Mouse (Mus musculus) embryonic facial prominence, embryonic 10.5 days (tissue): Measurements from ENCODE around the gene Fcer1g. TPM values are rescaled to one million over a fixed set of nuclear protein-coding genes. Genes with fewer than 3 reads are reported as not detected.

ENCODE experiments used
- DNase-seq: peaks from one replicate; pipeline ENCODE4 v3.0.0-alpha.2; 2017; ENCODE audit warnings: low spot score
- H3K27ac ChIP-seq: fragments of 300-500 bp; sonication (generic); replicated peaks from 2 replicates; pipeline ENCODE4 v1.5.1; 2016; ENCODE audit warnings: mild to moderate bottlenecking
- H3K27me3 ChIP-seq: fragments of 300-500 bp; sonication (generic); replicated peaks from 2 replicates; pipeline ENCODE4 v1.6.1; 2016; ENCODE audit warnings: low read depth, mild to moderate bottlenecking; ENCODE audit not compliant: poor library complexity, severe bottlenecking
- H3K36me3 ChIP-seq: fragments of 300-500 bp; sonication (generic); replicated peaks from 2 replicates; pipeline ENCODE4 v1.6.1; 2016; ENCODE audit warnings: mild to moderate bottlenecking, moderate library complexity
- H3K4me1 ChIP-seq: fragments of 300-500 bp; sonication (generic); 2 replicates; pipeline ENCODE4 v1.6.1; 2016
- H3K4me3 ChIP-seq: fragments of 300-500 bp; sonication (generic); 2 replicates; pipeline ENCODE4 v1.5.1; 2016; ENCODE audit warnings: mild to moderate bottlenecking, moderate library complexity
- H3K9me3 ChIP-seq: fragments of 300-500 bp; sonication (generic); 2 replicates; pipeline ENCODE4 v1.6.1; 2016; ENCODE audit warnings: mild to moderate bottlenecking
- WGBS: fragments of 180-500 bp; shearing (Covaris S2); methylation state at CpG from one replicate; pipeline ENCODE4 v1.1.7; 2016; 5-methylcytosine and 5-hydroxymethylcytosine counted together
- polyA plus RNA-seq: library from polyadenylated mRNA; unstranded; fragments of >200 nt; fragmentation: Nextera tagmentation; extraction: Ambion mirVana; gene quantifications from 2 replicates; pipeline ENCODE4 v1.2.1, GENCODE M21; 2016

Fcer1g gene
- 12.4 and 16.5 TPM in 2 replicates for polyA plus RNA-seq

- no peak for DNase-seq
- Histone ChIP-seq H3K27ac (no peak within 1 kb of the TSS), H3K9me3 (no peaks in the 10 kb centered on the region), H3K4me3 (no peak within 1 kb of the TSS), H3K4me1 (peaks cover 32% of the 10 kb centered on the region), H3K27me3 (no peaks in the 10 kb centered on the region), H3K36me3 (peaks cover 60% of the 10 kb centered on the region)
- 91% methylated on average over 14 of the region's 14 CpGs for WGBS
Observed at GRCm38 (mm10) chr1:171234126-171234525, at the start of gene Fcer1g. Gene Fcer1g (minus strand): TSS chr1:171234365.

GRCm38 (mm10) chr1:171283188-171284160 lies 49.3 kb upstream of the Fcer1g start:
- no peaks in the 10 kb centered on the region for H3K27me3 ChIP-seq
- 92% methylated on average over 18 of the region's 18 CpGs for WGBS
- H3K36me3 ChIP-seq, result peaks cover 65% of the 10 kb centered on the region

DNA sequence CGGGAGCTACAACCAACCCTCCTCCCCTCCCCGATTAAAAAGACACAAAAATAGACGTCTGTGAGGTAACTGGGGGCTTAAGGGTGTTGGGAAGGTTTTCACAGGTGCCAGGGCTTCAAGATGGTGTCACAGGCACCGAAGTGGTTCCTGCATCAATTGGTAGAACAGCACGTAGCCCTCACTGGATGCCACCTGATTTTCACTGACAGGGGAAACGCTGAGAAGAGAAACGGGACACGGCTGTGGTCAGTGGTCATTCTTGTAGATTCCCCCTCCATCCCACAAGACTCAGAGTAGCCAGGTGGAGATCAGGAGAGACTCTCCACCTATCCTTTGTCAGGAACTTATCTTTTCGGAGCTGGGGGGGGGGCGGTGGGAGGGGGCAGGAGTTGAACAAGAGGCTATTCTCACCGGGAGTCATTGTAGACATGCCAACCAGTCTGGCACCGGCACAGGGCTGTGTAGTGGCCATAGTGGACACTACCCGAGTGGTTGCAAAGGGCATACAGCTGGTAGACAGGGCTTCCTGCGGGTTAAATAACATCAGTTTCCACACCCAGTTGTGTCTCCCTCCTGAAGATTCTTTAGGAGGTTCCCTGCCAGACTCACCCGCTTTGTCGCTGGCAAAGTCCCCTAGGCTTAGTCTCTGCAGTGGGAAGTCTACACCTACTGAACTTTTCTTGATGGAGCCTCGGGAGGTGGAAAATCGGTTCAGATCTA lies 48.1 kb upstream of the Fcer1g start:
- peak; percentile 5 for DNase-seq
- Histone ChIP-seq H3K36me3 (peaks cover 73% of the 10 kb centered on the region), H3K27me3 (no peaks in the 10 kb centered on the region), H3K4me1 (peaks cover 46% of the 10 kb centered on the region), H3K9me3 (no peaks in the 10 kb centered on the region), H3K27ac (0 out of 2 replicates have a peak overlapping the region, but pooled peaks have one; percentile 86), H3K4me3 (peak overlapping the region; percentile 78)
- WGBS, result 81% methylated on average over 18 of the region's 18 CpGs

More at GRCm38 (mm10) chr1:171283188-171284160, 49.3 kb upstream of the Fcer1g start:
- H3K4me1 ChIP-seq, result peaks cover 55% of the 10 kb centered on the region
- H3K4me3 ChIP-seq, result no peak overlapping the region
- no peak overlapping the region for H3K27ac ChIP-seq
- H3K9me3 ChIP-seq, result no peaks in the 10 kb centered on the region
- DNase-seq, result peak; percentile 4

DNA sequence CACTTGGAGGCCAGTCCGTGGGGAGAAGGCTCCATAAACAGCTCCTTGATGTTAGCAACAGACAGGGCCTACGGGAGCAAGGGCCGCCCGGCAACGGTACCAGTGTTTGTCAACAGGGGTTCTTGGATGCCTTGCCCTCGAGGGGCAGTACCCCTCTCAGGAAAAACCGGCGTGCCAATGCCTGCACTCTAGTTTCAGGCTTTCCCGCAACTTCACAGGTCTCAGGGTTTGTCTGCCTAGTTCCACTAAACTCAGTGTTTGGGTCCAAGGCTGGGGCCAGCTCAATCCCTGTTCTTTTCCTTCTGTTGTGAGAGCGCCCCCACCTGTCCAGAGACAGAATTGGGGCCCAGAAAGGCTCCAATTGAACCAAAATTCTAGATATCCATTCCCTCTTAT lies 47.4 kb upstream of the Fcer1g start:
- Histone ChIP-seq H3K36me3 (peaks cover 77% of the 10 kb centered on the region), H3K27ac (peak overlapping the region; percentile 86), H3K27me3 (no peaks in the 10 kb centered on the region), H3K4me3 (peak overlapping the region; percentile 78), H3K9me3 (no peaks in the 10 kb centered on the region), H3K4me1 (peaks cover 39% of the 10 kb centered on the region)
- DNase-seq, result peak; percentile 76
- under 1% methylated on average over 10 of the region's 10 CpGs for WGBS

DNA sequence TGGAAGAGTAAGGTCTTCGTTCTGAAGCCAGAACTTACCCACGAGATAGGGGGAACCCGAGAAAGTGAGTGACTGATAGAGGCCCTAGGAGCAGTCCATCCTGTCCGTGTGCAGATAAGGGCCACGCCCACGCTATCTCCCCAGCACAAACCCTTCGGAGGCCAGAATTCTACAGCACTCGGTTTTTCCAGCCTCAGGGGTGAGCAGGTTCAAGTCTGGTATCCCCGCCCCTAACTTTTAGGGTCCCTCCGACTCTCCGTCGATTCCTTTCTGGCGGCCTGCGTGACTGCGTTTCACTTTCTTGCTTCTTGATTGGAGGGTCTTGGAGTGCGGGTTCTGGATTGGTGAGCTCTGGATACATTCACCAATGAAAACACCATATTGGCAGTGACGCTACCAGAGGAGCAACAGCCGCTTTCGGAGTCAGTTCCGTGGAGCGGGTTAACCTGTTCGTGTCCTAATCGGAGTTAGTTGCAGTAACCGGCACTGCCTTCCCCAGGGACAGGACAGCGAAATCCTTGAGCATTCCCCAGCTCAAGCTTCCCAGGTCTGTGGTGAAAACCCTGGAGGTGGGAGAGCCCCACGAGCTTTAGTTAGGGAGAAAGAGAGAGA lies 46.9 kb upstream of the Fcer1g start, which contains the start of gene Ppox:
Ppox (minus strand) TSS at position 271 of the 612 bp plus-strand sequence.
- Histone ChIP-seq H3K36me3 (peaks cover 77% of the 10 kb centered on the region), H3K9me3 (no peaks in the 10 kb centered on the region), H3K27ac (peak within 1 kb of the TSS; percentile 86), H3K4me3 (peak within 1 kb of the TSS; percentile 78), H3K4me1 (peaks cover 35% of the 10 kb centered on the region), H3K27me3 (no peaks in the 10 kb centered on the region)
- DNase-seq, result peak; percentile 91
- under 1% methylated on average over 26 of the region's 26 CpGs for WGBS

GRCm38 (mm10) chr1:171280250-171280915 lies 46.2 kb upstream of the Fcer1g start:
- H3K9me3 ChIP-seq, result no peaks in the 10 kb centered on the region
- DNase-seq, result peak; percentile 21
- WGBS, result under 1% methylated on average over 25 of the region's 25 CpGs
- H3K4me3 ChIP-seq, result peak overlapping the region; percentile 78
- H3K27me3 ChIP-seq, result no peaks in the 10 kb centered on the region
- peaks cover 29% of the 10 kb centered on the region for H3K4me1 ChIP-seq
- H3K36me3 ChIP-seq, result peaks cover 77% of the 10 kb centered on the region
- H3K27ac ChIP-seq, result peak overlapping the region; percentile 83

DNA sequence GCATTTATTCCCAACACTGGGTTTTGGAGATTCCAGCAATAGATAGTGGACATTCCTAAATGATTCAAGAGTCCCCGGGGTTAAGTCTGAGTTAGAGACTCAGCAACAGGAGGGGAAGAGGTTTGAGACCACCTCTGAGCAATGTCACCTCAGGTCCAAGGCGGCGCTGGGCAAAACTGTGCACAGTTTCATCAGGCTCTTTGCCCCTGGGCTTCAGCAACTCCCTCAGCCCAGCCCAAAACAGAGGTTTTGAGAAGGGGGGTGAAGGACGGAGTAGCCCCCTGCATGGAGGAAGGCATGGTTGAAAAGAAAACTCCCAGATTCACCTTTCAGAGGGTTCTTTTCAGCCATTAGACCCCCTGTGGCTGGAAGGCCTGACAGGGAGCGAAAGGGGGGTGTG lies 45.6 kb upstream of the Fcer1g start:
- Histone ChIP-seq H3K36me3 (peaks cover 77% of the 10 kb centered on the region), H3K27me3 (no peaks in the 10 kb centered on the region), H3K4me1 (peaks cover 29% of the 10 kb centered on the region), H3K4me3 (peak overlapping the region; percentile 78), H3K9me3 (no peaks in the 10 kb centered on the region), H3K27ac (peak overlapping the region; percentile 83)
- 56% methylated on average over 5 of the region's 5 CpGs for WGBS
- DNase-seq, result no peak

GRCm38 (mm10) chr1:171279012-171279705 lies 45.0 kb upstream of the Fcer1g start:
- Histone ChIP-seq H3K36me3 (peaks cover 77% of the 10 kb centered on the region), H3K4me1 (peaks cover 29% of the 10 kb centered on the region), H3K27me3 (no peaks in the 10 kb centered on the region), H3K9me3 (no peaks in the 10 kb centered on the region), H3K27ac (no peak overlapping the region), H3K4me3 (peak overlapping the region; percentile 78)
- peak; percentile 4 for DNase-seq
- 87% methylated on average over 14 of the region's 14 CpGs for WGBS

- DNase-seq, result no peak
- no peaks in the 10 kb centered on the region for H3K27me3 ChIP-seq
- H3K4me1 ChIP-seq, result peaks cover 29% of the 10 kb centered on the region
- H3K9me3 ChIP-seq, result no peaks in the 10 kb centered on the region
- no peak overlapping the region for H3K27ac ChIP-seq
- 94% methylated on average over 8 of the region's 8 CpGs for WGBS
- H3K36me3 ChIP-seq, result peaks cover 77% of the 10 kb centered on the region
- H3K4me3 ChIP-seq, result no peak overlapping the region
Observed at GRCm38 (mm10) chr1:171278436-171278835, 44.3 kb upstream of the Fcer1g start.

- H3K27me3 ChIP-seq, result no peaks in the 10 kb centered on the region
- DNase-seq, result no peak
- WGBS, result 85% methylated on average over 10 of the region's 10 CpGs
- H3K4me1 ChIP-seq, result peaks cover 29% of the 10 kb centered on the region
- H3K9me3 ChIP-seq, result no peaks in the 10 kb centered on the region
- no peak overlapping the region for H3K4me3 ChIP-seq
- peaks cover 77% of the 10 kb centered on the region for H3K36me3 ChIP-seq
- no peak overlapping the region for H3K27ac ChIP-seq
Observed at GRCm38 (mm10) chr1:171277736-171278135, 43.6 kb upstream of the Fcer1g start.

GRCm38 (mm10) chr1:171276110-171276748 lies 42.1 kb upstream of the Fcer1g start:
- H3K4me1 ChIP-seq, result peaks cover 25% of the 10 kb centered on the region
- DNase-seq, result no peak
- H3K4me3 ChIP-seq, result no peak overlapping the region
- no peak overlapping the region for H3K27ac ChIP-seq
- H3K9me3 ChIP-seq, result no peaks in the 10 kb centered on the region
- no peaks in the 10 kb centered on the region for H3K27me3 ChIP-seq
- 95% methylated on average over 14 of the region's 14 CpGs for WGBS
- peaks cover 80% of the 10 kb centered on the region for H3K36me3 ChIP-seq
